8 mouse cellular contexts compared by ENCODE assay signal in genomic region chr5:110769272-110769671, GRCm38 (mm10). TPM values are rescaled to one million over a fixed set of nuclear protein-coding genes. Genes with fewer than 3 reads are reported as not detected.
DNase-seq lines count a peak whose midpoint lies in the region; ATAC-seq and TF ChIP-seq lines count a peak whose summit lies in the region.

No protein-coding gene starts in this region.

- no peak overlapping the region for H3K27ac ChIP-seq in kidney, embryonic 16.5 days (ENCODE audit: low read length)
- H3K27ac ChIP-seq in embryonic facial prominence, embryonic 11.5 days (replicated peaks; ENCODE audit: low read depth, low read length) = no peak overlapping the region
- H3K27ac ChIP-seq in intestine, embryonic 14.5 days (ENCODE audit: low read depth) = no peak overlapping the region
- H3K27ac ChIP-seq in midbrain, postnatal 0 days (ENCODE audit: low read depth, low read length) = no peak overlapping the region

- H3K36me3 ChIP-seq in kidney, embryonic 16.5 days (ENCODE audit: insufficient read depth, low read length) = peaks cover 2% of the 10 kb centered on the region; the same call in 1 of the 2 replicates
- H3K36me3 ChIP-seq in embryonic facial prominence, embryonic 11.5 days (replicated peaks; ENCODE audit: control insufficient read depth, insufficient read depth, low read depth, low read length) = no peaks in the 10 kb centered on the region
- peaks cover 14% of the 10 kb centered on the region for H3K36me3 ChIP-seq in intestine, embryonic 14.5 days (ENCODE audit: control insufficient read depth, insufficient read depth, low read length)
- peaks cover 7% of the 10 kb centered on the region for H3K36me3 ChIP-seq in midbrain, postnatal 0 days (ENCODE audit: insufficient read depth, low read length)

- H3K27me3 ChIP-seq in kidney, embryonic 16.5 days (ENCODE audit: insufficient read depth, low read length) = no peaks in the 10 kb centered on the region
- H3K27me3 ChIP-seq in embryonic facial prominence, embryonic 11.5 days (ENCODE audit: control insufficient read depth, insufficient read depth, low read length) = no peaks in the 10 kb centered on the region
- H3K27me3 ChIP-seq in intestine, embryonic 14.5 days (replicated peaks; ENCODE audit: control insufficient read depth, insufficient read depth, low read length) = no peaks in the 10 kb centered on the region
- no peaks in the 10 kb centered on the region for H3K27me3 ChIP-seq in midbrain, postnatal 0 days (ENCODE audit: insufficient read depth, low read length)

- ATAC-seq in kidney, embryonic 16.5 days (ENCODE audit: low FRiP score, low TSS enrichment) = no peak
- no peak for ATAC-seq in embryonic facial prominence, embryonic 11.5 days (replicated peaks; ENCODE audit: insufficient number of reproducible peaks, low FRiP score, low TSS enrichment, low read depth)
- ATAC-seq in intestine, embryonic 14.5 days (replicated peaks; ENCODE audit: low FRiP score, low TSS enrichment, low read depth) = no peak
- ATAC-seq in midbrain, postnatal 0 days (ENCODE audit: low FRiP score) = no peak
- no peak for ATAC-seq in CD4-positive, CD25-positive, alpha-beta regulatory T cell, adult 4 months

- H3K4me3 ChIP-seq in kidney, embryonic 16.5 days (ENCODE audit: low read length) = peak overlapping the region; percentile 76
- H3K4me3 ChIP-seq in embryonic facial prominence, embryonic 11.5 days (ENCODE audit: low read depth, low read length) = peak overlapping the region; percentile 92
- peak overlapping the region; percentile 87 for H3K4me3 ChIP-seq in intestine, embryonic 14.5 days (ENCODE audit: low read depth, low read length)
- peak overlapping the region; percentile 95 for H3K4me3 ChIP-seq in midbrain, postnatal 0 days (ENCODE audit: low read depth, low read length)

- no peaks in the 10 kb centered on the region for H3K9me3 ChIP-seq in kidney, embryonic 16.5 days (ENCODE audit: low read length)
- H3K9me3 ChIP-seq in embryonic facial prominence, embryonic 11.5 days (replicated peaks; ENCODE audit: control insufficient read depth, low read length) = no peaks in the 10 kb centered on the region
- H3K9me3 ChIP-seq in intestine, embryonic 14.5 days (ENCODE audit: control insufficient read depth, low read length) = no peaks in the 10 kb centered on the region
- H3K9me3 ChIP-seq in midbrain, postnatal 0 days (ENCODE audit: low read length) = no peaks in the 10 kb centered on the region

- TF ChIP-seq CTCF in midbrain, postnatal 0 days (IDR thresholded peaks at IDR 0.05) = no peak

- no peak for DNase-seq in kidney, adult 18-20 months
- no peak for DNase-seq in embryonic facial prominence, embryonic 11.5 days (ENCODE audit: low spot score)
- no peak for DNase-seq in intestine, embryonic 14.5 days (ENCODE audit: low spot score)
- no peak for DNase-seq in midbrain, postnatal 0 days (ENCODE audit: low spot score)
- no peak for DNase-seq in frontal cortex, postnatal 14 days (ENCODE audit: low spot score in 2 of 2)
- no peak for DNase-seq in layer of hippocampus, postnatal 10 days (ENCODE audit: low spot score in 2 of 2)

- H3K4me1 ChIP-seq in kidney, embryonic 16.5 days (ENCODE audit: insufficient read depth, low read length) = peaks cover 12% of the 10 kb centered on the region
- no peaks in the 10 kb centered on the region for H3K4me1 ChIP-seq in embryonic facial prominence, embryonic 11.5 days (ENCODE audit: control insufficient read depth, insufficient read depth, low read length)
- H3K4me1 ChIP-seq in intestine, embryonic 14.5 days (replicated peaks; ENCODE audit: control insufficient read depth, insufficient read depth, low read length) = peaks cover 8% of the 10 kb centered on the region
- H3K4me1 ChIP-seq in midbrain, postnatal 0 days (ENCODE audit: insufficient read depth, low read length) = peaks cover 6% of the 10 kb centered on the region

- peak overlapping the region; percentile 60 for H3K4me2 ChIP-seq in kidney, embryonic 16.5 days (replicated peaks; ENCODE audit: low read depth, low read length)
- H3K4me2 ChIP-seq in embryonic facial prominence, embryonic 11.5 days (ENCODE audit: low read depth, low read length) = peak overlapping the region; percentile 66
- H3K4me2 ChIP-seq in intestine, embryonic 14.5 days (ENCODE audit: low read length) = peak overlapping the region; percentile 56
- peak overlapping the region; percentile 60 for H3K4me2 ChIP-seq in midbrain, postnatal 0 days (ENCODE audit: low read depth, low read length, poor library complexity, severe bottlenecking)

- 53% methylated on average over 4 of the region's 4 CpGs for WGBS in kidney, embryonic 16.5 days
- WGBS in embryonic facial prominence, embryonic 11.5 days = 62% methylated on average over 4 of the region's 4 CpGs
- WGBS in intestine, embryonic 14.5 days = 51% methylated on average over 4 of the region's 4 CpGs
- WGBS in midbrain, postnatal 0 days = 58% methylated on average over 4 of the region's 4 CpGs

- peak overlapping the region; percentile 86 for H3K9ac ChIP-seq in kidney, embryonic 16.5 days (replicated peaks; ENCODE audit: low read length)
- peak overlapping the region; percentile 75 for H3K9ac ChIP-seq in embryonic facial prominence, embryonic 11.5 days (replicated peaks; ENCODE audit: low read length)
- H3K9ac ChIP-seq in intestine, embryonic 14.5 days (ENCODE audit: low read length) = peak overlapping the region; percentile 75
- peak overlapping the region; percentile 94; the same call in 1 of the 2 replicates for H3K9ac ChIP-seq in midbrain, postnatal 0 days (replicated peaks; ENCODE audit: low read length, poor library complexity, severe bottlenecking)

RNA-seq across cellular contexts. Expression of gene Ep400, which starts 1.2 kb away (rescaled TPM):
- polyA plus RNA-seq in kidney, embryonic 16.5 days (2015; fragmentation: Nextera tagmentation; extraction: Ambion mirVana) = 49.2 and 55.6 TPM in 2 replicates
- 31.5 and 36.1 TPM in 2 replicates for polyA plus RNA-seq in embryonic facial prominence, embryonic 11.5 days (2014; fragmentation: Nextera tagmentation; extraction: Ambion mirVana)
- 39.5 and 41.8 TPM in 2 replicates for polyA plus RNA-seq in intestine, embryonic 14.5 days (2014; fragmentation: Nextera tagmentation; extraction: Ambion mirVana)
- 67.2 and 72.1 TPM in 2 replicates for total RNA-seq in midbrain, postnatal 0 days (2014; rRNA removed)
- 27.7 and 38.5 TPM in 2 replicates for polyA plus RNA-seq in midbrain, postnatal 0 days (2015; fragmentation: Nextera tagmentation; extraction: Ambion mirVana)
- 10 to 100 TPM; 64.5 to 99.0 TPM for polyA plus RNA-seq in CD4-positive, CD25-positive, alpha-beta regulatory T cell, adult 4 months (2017; shearing (Covaris generic))
- 10 to 100 TPM; 72.4 to 91.5 TPM for total RNA-seq in layer of hippocampus, postnatal 10 days (2021)

RNA-seq across cellular contexts. Expression of gene Pus1, which starts 11.2 kb away (rescaled TPM):
- 44.4 and 45.1 TPM in 2 replicates for polyA plus RNA-seq in kidney, embryonic 16.5 days (2015; fragmentation: Nextera tagmentation; extraction: Ambion mirVana)
- 16.3 and 18.0 TPM in 2 replicates for polyA plus RNA-seq in embryonic facial prominence, embryonic 11.5 days (2014; fragmentation: Nextera tagmentation; extraction: Ambion mirVana)
- 36.4 and 40.4 TPM in 2 replicates for polyA plus RNA-seq in intestine, embryonic 14.5 days (2014; fragmentation: Nextera tagmentation; extraction: Ambion mirVana)
- total RNA-seq in midbrain, postnatal 0 days (2014; rRNA removed) = 10.4 and 11.6 TPM in 2 replicates
- 16.3 and 17.5 TPM in 2 replicates for polyA plus RNA-seq in midbrain, postnatal 0 days (2015; fragmentation: Nextera tagmentation; extraction: Ambion mirVana)
- 10 to 100 TPM; 20.6 to 24.6 TPM for polyA plus RNA-seq in CD4-positive, CD25-positive, alpha-beta regulatory T cell, adult 4 months (2017; shearing (Covaris generic))
- total RNA-seq in layer of hippocampus, postnatal 10 days (2021) = 10 to 100 TPM; 17.6 to 18.3 TPM

RNA-seq across cellular contexts. Expression of gene Ulk1, which starts 40.6 kb away (rescaled TPM):
- polyA plus RNA-seq in kidney, embryonic 16.5 days (2015; fragmentation: Nextera tagmentation; extraction: Ambion mirVana) = 18.6 and 19.5 TPM in 2 replicates
- 27.4 and 29.2 TPM in 2 replicates for polyA plus RNA-seq in embryonic facial prominence, embryonic 11.5 days (2014; fragmentation: Nextera tagmentation; extraction: Ambion mirVana)
- 24.8 and 29.2 TPM in 2 replicates for polyA plus RNA-seq in intestine, embryonic 14.5 days (2014; fragmentation: Nextera tagmentation; extraction: Ambion mirVana)
- total RNA-seq in midbrain, postnatal 0 days (2014; rRNA removed) = 69.8 and 75.4 TPM in 2 replicates
- polyA plus RNA-seq in midbrain, postnatal 0 days (2015; fragmentation: Nextera tagmentation; extraction: Ambion mirVana) = 17.8 and 21.1 TPM in 2 replicates
- polyA plus RNA-seq in CD4-positive, CD25-positive, alpha-beta regulatory T cell, adult 4 months (2017; shearing (Covaris generic)) = 10 to 100 TPM; 10.4 to 15.7 TPM
- 10 to 100 TPM; 66.7 to 73.7 TPM for total RNA-seq in layer of hippocampus, postnatal 10 days (2021)
